Mouse (Mus musculus): ENCODE measurements around the gene Hilpda. TPM values are rescaled to one million over a fixed set of nuclear protein-coding genes. Genes with fewer than 3 reads are reported as not detected.

The Hilpda gene
- polyA plus RNA-seq, 1 experiment from 2014 or later: 38.3 TPM

GRCm38 (mm10) chr6:29246585-29246984 lies 25.7 kb upstream of the Hilpda start:
- Histone ChIP-seq H3K27ac (no peak overlapping the region), H3K9me3 (replicated peaks) (no peaks in the 10 kb centered on the region), H3K27me3 (no peaks in the 10 kb centered on the region), H3K4me2 (no peak overlapping the region), H3K4me3 (no peak overlapping the region), H3K4me1 (no peaks in the 10 kb centered on the region), H3K36me3 (ENCODE audit: poor library complexity, severe bottlenecking) (no peaks in the 10 kb centered on the region), H3K9ac (no peak overlapping the region)
- ATAC-seq: no peak
- 68% methylated on average over 5 of the region's 5 CpGs for WGBS

GRCm38 (mm10) chr6:29247072-29247471 lies 25.2 kb upstream of the Hilpda start:
- ATAC-seq: no peak
- Histone ChIP-seq H3K27me3 (no peaks in the 10 kb centered on the region), H3K4me2 (no peak overlapping the region), H3K27ac (no peak overlapping the region), H3K4me3 (no peak overlapping the region), H3K36me3 (ENCODE audit: poor library complexity, severe bottlenecking) (no peaks in the 10 kb centered on the region), H3K9me3 (replicated peaks) (no peaks in the 10 kb centered on the region), H3K9ac (no peak overlapping the region), H3K4me1 (no peaks in the 10 kb centered on the region)
- 58% methylated on average over 4 of the region's 4 CpGs for WGBS

GRCm38 (mm10) chr6:29259418-29259817 lies 12.9 kb upstream of the Hilpda start:
- H3K4me3 ChIP-seq: no peak overlapping the region
- 0 out of 2 replicates have a peak, but pooled peaks cover 3% of the 10 kb centered on the region for H3K27me3 ChIP-seq
- H3K36me3 ChIP-seq (ENCODE audit: poor library complexity, severe bottlenecking): no peaks in the 10 kb centered on the region
- 82% methylated on average over 1 of the region's 1 CpGs for WGBS
- no peaks in the 10 kb centered on the region for H3K9me3 ChIP-seq (replicated peaks)
- H3K4me1 ChIP-seq: peaks cover 4% of the 10 kb centered on the region; the same call in 1 of the 2 replicates
- no peak overlapping the region for H3K9ac ChIP-seq
- H3K4me2 ChIP-seq: no peak overlapping the region
- no peak for ATAC-seq
- H3K27ac ChIP-seq: no peak overlapping the region

GRCm38 (mm10) chr6:29261831-29262230 lies 10.5 kb upstream of the Hilpda start:
- Histone ChIP-seq H3K9me3 (replicated peaks) (no peaks in the 10 kb centered on the region), H3K27ac (no peak overlapping the region), H3K36me3 (ENCODE audit: poor library complexity, severe bottlenecking) (no peaks in the 10 kb centered on the region), H3K27me3 (0 out of 2 replicates have a peak, but pooled peaks cover 3% of the 10 kb centered on the region), H3K4me3 (no peak overlapping the region), H3K4me1 (peaks cover 4% of the 10 kb centered on the region; the same call in 1 of the 2 replicates), H3K4me2 (no peak overlapping the region), H3K9ac (no peak overlapping the region)
- 87% methylated on average over 5 of the region's 5 CpGs for WGBS
- ATAC-seq: no peak

- Histone ChIP-seq H3K27me3 (0 out of 2 replicates have a peak, but pooled peaks cover 3% of the 10 kb centered on the region), H3K36me3 (ENCODE audit: poor library complexity, severe bottlenecking) (no peaks in the 10 kb centered on the region), H3K9ac (no peak overlapping the region), H3K4me3 (no peak overlapping the region), H3K27ac (no peak overlapping the region), H3K9me3 (replicated peaks) (no peaks in the 10 kb centered on the region), H3K4me1 (peaks cover 4% of the 10 kb centered on the region; the same call in 1 of the 2 replicates), H3K4me2 (no peak overlapping the region)
- WGBS: 47% methylated on average over 6 of the region's 6 CpGs
- peak; percentile 45; the same call in 1 of the 2 replicates for ATAC-seq
Measured at GRCm38 (mm10) chr6:29263650-29264455, 8.4 kb upstream of the Hilpda start.

GRCm38 (mm10) chr6:29264456-29264781 lies 7.9 kb upstream of the Hilpda start:
- Histone ChIP-seq H3K27me3 (0 out of 2 replicates have a peak, but pooled peaks cover 3% of the 10 kb centered on the region), H3K27ac (no peak overlapping the region), H3K9ac (no peak overlapping the region), H3K4me1 (peaks cover 4% of the 10 kb centered on the region; the same call in 1 of the 2 replicates), H3K9me3 (replicated peaks) (no peaks in the 10 kb centered on the region), H3K4me3 (no peak overlapping the region), H3K4me2 (no peak overlapping the region), H3K36me3 (ENCODE audit: poor library complexity, severe bottlenecking) (no peaks in the 10 kb centered on the region)
- 85% methylated on average over 3 of the region's 3 CpGs for WGBS
- no peak for ATAC-seq

GRCm38 (mm10) chr6:29266936-29267335 lies 5.4 kb upstream of the Hilpda start:
- H3K9me3 ChIP-seq (replicated peaks): no peaks in the 10 kb centered on the region
- 85% methylated on average over 4 of the region's 4 CpGs for WGBS
- H3K27ac ChIP-seq: no peak overlapping the region
- ATAC-seq: no peak
- peaks cover 4% of the 10 kb centered on the region; the same call in 1 of the 2 replicates for H3K4me1 ChIP-seq
- peaks cover 4% of the 10 kb centered on the region; the same call in 1 of the 2 replicates for H3K27me3 ChIP-seq
- H3K4me3 ChIP-seq: no peak overlapping the region
- H3K9ac ChIP-seq: no peak overlapping the region
- H3K36me3 ChIP-seq (ENCODE audit: poor library complexity, severe bottlenecking): no peaks in the 10 kb centered on the region
- H3K4me2 ChIP-seq: no peak overlapping the region

- H3K4me1 ChIP-seq: peaks cover 12% of the 10 kb centered on the region
- no peak overlapping the region for H3K4me2 ChIP-seq
- H3K4me3 ChIP-seq: no peak overlapping the region
- H3K27ac ChIP-seq: no peak overlapping the region
- H3K9me3 ChIP-seq (replicated peaks): no peaks in the 10 kb centered on the region
- no peak for ATAC-seq
- H3K27me3 ChIP-seq: peaks cover 4% of the 10 kb centered on the region; the same call in 1 of the 2 replicates
- no peak overlapping the region for H3K9ac ChIP-seq
- no peaks in the 10 kb centered on the region for H3K36me3 ChIP-seq (ENCODE audit: poor library complexity, severe bottlenecking)
- 82% methylated on average over 6 of the region's 6 CpGs for WGBS
Measured at GRCm38 (mm10) chr6:29269006-29269668, 3.2 kb upstream of the Hilpda start.

GRCm38 (mm10) chr6:29270961-29271360 lies 1.3 kb upstream of the Hilpda start:
- Histone ChIP-seq H3K4me3 (no peak overlapping the region), H3K9me3 (replicated peaks) (no peaks in the 10 kb centered on the region), H3K36me3 (ENCODE audit: poor library complexity, severe bottlenecking) (peaks cover 13% of the 10 kb centered on the region), H3K4me2 (no peak overlapping the region), H3K27me3 (peaks cover 4% of the 10 kb centered on the region; the same call in 1 of the 2 replicates), H3K9ac (no peak overlapping the region), H3K4me1 (peaks cover 14% of the 10 kb centered on the region), H3K27ac (no peak overlapping the region)
- ATAC-seq: no peak
- WGBS: 21% methylated on average over 8 of the region's 8 CpGs

- ATAC-seq: no peak
- peaks cover 16% of the 10 kb centered on the region for H3K36me3 ChIP-seq (ENCODE audit: poor library complexity, severe bottlenecking)
- no peaks in the 10 kb centered on the region for H3K27me3 ChIP-seq
- H3K4me1 ChIP-seq: peaks cover 24% of the 10 kb centered on the region
- no peak overlapping the region; the same call in 1 of the 2 replicates for H3K4me2 ChIP-seq
- WGBS: 91% methylated on average over 5 of the region's 5 CpGs
- no peak overlapping the region for H3K27ac ChIP-seq
- H3K9me3 ChIP-seq (replicated peaks): no peaks in the 10 kb centered on the region
- peak overlapping the region; percentile 34; the same call in 1 of the 2 replicates for H3K9ac ChIP-seq
- no peak overlapping the region for H3K4me3 ChIP-seq
Measured at GRCm38 (mm10) chr6:29276746-29277145, 4.5 kb downstream of the Hilpda start.

GRCm38 (mm10) chr6:29278513-29279267 lies 6.4 kb downstream of the Hilpda start:
- no peak overlapping the region for H3K9ac ChIP-seq
- no peak overlapping the region for H3K4me3 ChIP-seq
- peaks cover 16% of the 10 kb centered on the region for H3K4me1 ChIP-seq
- WGBS: 32% methylated on average over 8 of the region's 8 CpGs
- H3K27me3 ChIP-seq: no peaks in the 10 kb centered on the region
- no peaks in the 10 kb centered on the region for H3K9me3 ChIP-seq (replicated peaks)
- H3K4me2 ChIP-seq: no peak overlapping the region
- no peak overlapping the region for H3K27ac ChIP-seq
- H3K36me3 ChIP-seq (ENCODE audit: poor library complexity, severe bottlenecking): peaks cover 16% of the 10 kb centered on the region
- peak; percentile 65 for ATAC-seq

- no peak within 1 kb of the TSS for H3K4me2 ChIP-seq
- no peaks in the 10 kb centered on the region for H3K9me3 ChIP-seq (replicated peaks)
- H3K4me1 ChIP-seq: peaks cover 10% of the 10 kb centered on the region; the same call in 1 of the 2 replicates
- no peak within 1 kb of the TSS for H3K4me3 ChIP-seq
- no peaks in the 10 kb centered on the region for H3K27me3 ChIP-seq
- no peak within 1 kb of the TSS for H3K27ac ChIP-seq
- 86% methylated on average over 8 of the region's 8 CpGs for WGBS
- ATAC-seq: no peak
- no peak within 1 kb of the TSS for H3K9ac ChIP-seq
- peaks cover 16% of the 10 kb centered on the region for H3K36me3 ChIP-seq (ENCODE audit: poor library complexity, severe bottlenecking)
Measured at GRCm38 (mm10) chr6:29279293-29279692, 7.0 kb downstream of the Hilpda start, which contains the start of gene Fam71f2. Gene Fam71f2 (plus strand): TSS chr6:29279593.

Measured in forebrain, embryonic 13.5 days (tissue).